Mouse (Mus musculus) CD4-positive, CD25-positive, alpha-beta regulatory T cell (primary cell): ENCODE data around the gene Tmed9. TPM values are rescaled to one million over a fixed set of nuclear protein-coding genes. Genes with fewer than 3 reads are reported as not detected.

Experiments used
- polyA plus RNA-seq: library from polyadenylated mRNA; unstranded; fragments of 100-300 nt; shearing (Covaris generic); gene quantifications from one replicate; pipeline ENCODE4 v1.2.1, GENCODE M21; 2017

The Tmed9 gene
- 293 TPM for polyA plus RNA-seq

DNA sequence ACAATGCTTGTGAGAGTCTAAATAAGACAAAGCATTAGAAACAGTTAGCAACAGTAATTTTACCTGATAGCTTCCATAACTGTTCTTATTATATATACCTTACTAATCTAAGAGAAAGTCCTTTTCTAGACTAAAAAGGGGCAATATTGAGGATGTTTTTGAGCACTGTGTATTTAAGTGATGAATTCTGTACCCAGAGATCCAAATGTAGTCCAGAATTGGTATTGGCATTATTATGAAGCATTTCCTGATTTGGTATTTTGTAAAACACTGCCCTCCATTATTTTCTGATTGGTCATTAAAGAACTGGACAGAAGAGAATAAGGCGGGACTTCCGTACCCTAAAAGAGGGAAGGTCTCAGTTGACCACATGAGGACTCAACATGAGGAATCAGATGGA is at the start of gene Tmed9:
TSS of gene Tmed9 (plus strand) at position 301 of the 400 bp plus-strand sequence.

DNA sequence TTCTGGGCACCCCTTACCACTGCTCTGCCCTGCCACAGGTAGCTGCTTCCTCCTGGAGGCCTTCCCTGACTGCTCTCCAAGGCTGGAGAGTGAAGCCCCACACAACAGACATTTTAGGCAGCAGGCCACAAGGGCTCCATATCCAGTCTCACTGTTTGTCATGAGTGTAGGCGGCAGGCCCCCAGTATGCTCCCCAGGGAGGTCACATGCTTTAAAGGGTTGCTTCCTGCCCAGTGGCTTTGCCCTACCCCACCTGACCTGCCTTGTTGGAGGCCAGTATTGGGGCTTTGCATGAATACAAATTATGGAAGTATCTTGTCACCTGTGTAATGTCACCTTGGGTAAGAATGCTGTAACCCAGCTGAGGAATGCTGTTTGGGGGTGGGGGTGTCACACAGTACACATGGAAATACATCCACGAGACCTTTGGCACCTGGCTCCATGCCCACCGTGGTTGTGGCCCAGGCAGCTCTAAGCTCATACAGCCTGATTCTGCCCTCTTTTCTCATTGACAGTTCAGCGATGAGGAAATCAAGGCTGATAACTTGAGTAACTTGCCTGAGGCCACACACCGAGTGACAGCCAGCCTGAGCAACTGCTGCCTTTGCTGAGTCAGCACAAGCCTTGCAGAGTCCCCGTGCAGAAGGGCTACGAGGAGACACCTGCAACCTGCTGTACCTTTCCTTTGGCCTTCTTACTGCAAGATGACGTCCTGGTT is 44.2 kb upstream of the Tmed9 start, which contains the start of gene Dok3:
TSS of gene Dok3 (minus strand) at position 99 of the 718 bp plus-strand sequence.

DNA sequence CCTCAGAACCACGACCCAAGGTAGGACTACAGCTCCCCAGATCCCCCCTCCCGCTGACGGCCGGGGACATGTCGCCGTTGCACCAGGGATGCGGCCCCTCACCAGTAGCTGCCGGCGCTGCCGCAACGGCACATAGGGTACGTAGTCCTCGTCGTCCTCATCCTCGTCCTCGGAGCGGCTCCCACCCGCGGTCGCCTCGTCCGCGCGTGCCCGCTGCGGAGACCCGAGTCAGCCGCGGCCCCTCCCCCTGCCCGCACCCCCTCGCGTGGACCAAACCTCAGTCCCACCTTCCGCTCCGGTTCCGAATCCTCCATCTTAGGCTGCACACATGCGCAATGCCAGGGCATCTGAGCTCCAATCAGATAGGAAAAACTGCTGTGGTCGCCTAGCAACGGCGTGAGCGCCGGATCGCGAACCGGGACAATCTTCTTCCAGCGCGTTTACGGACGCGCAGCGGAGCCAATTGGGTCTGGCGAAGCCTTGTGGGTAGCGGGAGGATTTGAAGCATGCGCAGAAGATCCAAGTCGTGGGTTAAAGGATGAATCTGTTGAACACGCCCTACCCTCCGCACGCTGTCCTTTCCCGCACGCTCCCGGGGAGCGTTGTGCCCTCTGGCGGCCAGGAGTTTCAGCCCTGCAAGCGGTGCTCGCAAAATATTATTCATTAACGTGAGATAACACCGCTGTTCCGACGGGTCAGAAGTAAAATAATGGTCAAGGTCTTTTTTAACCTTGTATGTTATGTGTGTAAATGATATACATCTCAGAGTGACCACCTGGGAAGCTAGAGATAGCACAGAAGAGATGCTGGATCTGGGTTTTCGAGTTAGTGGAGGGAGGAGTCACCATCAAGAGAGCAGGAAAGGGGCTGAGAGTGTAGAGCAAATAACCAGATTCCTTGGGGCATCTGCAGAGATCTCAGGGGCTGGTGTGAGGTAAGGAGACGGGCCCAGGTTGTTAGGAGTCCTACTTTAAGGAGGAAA is 37.0 kb upstream of the Tmed9 start, which contains the start of gene Ddx41:
TSS of gene Ddx41 (minus strand) at position 465 of the 982 bp plus-strand sequence.

DNA sequence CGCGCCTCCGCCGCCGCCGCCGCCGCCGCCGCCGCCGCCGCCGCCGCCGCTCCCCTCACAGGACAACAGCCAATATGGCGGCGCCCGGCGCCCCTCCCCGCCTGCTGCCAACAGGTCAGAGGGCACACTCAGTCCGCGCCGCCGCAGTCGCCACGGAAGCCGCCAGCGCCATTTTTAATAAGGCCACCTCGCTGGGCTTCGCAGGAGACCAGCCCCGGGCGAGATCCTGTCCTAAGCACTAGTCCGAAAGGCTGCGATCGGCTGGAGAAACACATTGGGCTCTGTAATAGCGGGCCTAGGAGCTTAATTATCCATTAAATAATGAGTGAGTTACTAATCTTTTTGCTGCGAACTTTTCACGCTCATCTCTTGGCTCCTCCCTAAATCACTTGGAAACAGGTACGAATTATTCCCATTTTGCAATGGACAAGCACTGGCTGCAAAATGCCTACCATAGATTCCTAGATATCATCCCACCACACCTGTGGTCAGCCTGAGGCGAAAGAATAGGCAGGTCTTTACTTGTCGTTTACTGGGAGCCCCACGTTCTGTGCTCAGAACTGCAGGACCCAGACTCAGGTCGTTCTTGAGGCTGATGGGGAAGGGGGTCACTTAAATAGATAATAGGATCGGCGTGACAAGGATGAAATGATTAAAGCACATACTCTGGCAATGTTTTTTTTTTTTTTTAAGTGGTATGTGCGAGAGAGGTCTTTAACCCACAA is 2.3 kb upstream of the Tmed9 start, which contains the start of gene Fam193b:
TSS of gene Fam193b (minus strand) at position 94 of the 725 bp plus-strand sequence.

DNA sequence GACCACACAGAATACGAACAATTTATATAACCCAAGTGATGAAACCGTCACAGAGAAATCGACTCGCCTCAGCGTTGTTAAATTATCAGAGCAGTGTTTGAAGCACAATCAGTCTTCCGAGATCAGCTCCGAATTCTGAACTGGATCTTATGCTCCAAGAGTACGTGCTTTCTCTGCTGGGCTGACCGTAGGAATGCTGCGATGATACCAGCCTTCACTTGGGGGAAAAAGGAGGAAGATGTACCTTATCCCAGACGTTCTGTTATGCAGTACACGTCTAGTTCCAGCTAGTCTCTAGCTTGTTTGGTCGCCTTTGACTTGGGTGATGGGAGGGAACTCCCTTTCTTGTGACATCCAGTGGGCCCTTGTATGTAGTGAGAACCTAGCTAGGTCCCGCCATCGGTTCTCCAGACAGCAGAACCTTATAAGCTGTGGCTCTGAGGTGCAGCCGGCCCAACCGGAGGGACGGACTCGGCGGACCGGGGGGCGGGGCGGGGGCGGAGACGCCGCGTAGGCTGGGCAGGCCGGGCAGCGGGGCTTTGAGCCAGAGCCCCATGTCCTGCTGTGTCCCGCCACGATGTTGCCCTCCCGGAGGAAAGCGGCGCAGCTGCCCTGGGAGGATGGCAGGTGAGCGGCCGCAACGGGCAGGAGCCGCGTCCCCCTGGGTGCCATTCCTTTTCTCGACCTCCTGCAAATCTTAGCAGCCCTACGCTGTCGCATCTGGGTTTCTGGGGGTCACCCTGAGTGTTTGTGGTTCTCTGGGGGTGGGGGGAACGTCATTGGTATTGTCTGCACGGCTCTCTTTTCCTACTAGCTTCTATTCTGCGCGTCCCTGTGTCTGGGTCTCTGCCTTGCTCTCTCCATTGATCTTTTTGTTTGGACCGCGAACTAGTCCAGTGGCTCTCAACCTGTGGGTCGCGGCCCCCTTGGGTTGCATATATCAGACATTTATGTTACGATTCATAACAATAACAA is 26.3 kb downstream of the Tmed9 start, which contains the start of gene B4galt7:
TSS of gene B4galt7 (plus strand) at position 331 of the 975 bp plus-strand sequence.

DNA sequence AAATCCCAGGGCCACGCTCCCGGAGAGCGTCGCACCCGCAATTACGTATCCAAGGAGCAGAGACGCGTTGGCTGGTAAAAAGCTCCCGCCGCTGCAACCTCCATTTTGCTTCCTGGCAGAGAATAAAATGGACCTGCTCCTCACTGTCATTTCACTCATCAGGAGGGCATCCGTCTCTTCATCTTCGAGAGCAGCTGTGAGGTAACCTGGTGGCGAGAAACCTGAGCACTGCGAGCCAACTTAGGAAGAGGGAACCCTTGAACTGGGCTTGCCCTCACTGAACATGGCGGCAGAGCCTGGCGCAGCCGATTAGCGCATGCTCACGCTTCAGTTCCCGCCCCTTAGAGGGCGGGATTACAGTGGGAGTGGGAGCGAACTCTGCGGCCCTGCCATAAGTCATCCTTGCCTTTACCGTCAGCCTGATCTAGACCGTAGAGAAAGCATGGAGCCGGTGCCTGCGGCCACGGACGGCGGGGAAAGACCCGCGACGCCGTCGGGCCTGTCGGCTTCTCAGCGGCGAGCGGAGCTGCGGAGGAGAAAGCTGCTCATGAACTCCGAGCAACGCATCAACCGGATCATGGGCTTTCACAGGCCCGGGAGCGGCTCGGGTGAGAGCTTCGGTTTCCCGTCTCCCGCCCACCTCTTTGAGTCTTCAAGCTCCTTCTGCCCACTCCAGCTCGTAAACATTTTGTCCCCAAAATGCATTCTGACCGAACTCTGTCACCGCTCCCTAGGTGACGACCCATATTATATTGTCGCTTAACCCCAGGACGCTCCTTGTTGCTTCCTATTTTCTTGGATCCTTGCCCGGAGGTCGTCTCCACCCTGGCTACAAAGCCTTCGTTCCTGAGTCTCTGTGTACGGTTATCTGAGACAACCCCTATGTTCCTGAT is 49.4 kb downstream of the Tmed9 start, which contains the start of gene Caml:
TSS of gene Caml (plus strand) at position 357 of the 893 bp plus-strand sequence.

DNA sequence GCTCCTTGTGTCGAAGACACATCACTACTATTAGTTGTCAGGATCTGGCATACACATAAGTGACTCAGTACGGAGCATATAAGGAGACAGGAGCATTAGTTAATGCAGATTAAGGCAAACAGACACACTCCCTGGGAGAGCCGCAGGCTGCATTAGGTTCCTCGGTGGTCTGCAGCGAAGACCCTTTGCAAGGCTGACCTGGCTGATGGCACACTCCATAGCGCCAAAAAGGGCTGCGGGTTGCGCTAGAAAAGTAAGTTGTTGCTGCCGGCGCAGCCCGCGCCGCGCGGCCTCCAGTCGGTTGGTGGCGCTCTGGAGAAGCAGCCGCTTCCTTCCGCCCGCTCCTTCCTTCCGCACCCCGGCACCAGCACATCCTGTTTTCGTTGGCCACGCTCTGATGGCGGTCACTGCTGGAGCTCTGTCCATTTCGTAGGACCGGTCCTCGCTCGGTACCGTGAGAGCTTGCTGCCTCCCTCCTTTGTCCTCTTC is 61.2 kb downstream of the Tmed9 start, which contains the start of gene Ddx46:
TSS of gene Ddx46 (plus strand) at position 389 of the 489 bp plus-strand sequence.

Other genes starting within 250 kb of the Tmed9 start
- 2.3 TPM for gene Mxd3, start 243.9 kb upstream of the Tmed9 start, polyA plus RNA-seq
- gene Lman2, start 210.9 kb upstream of the Tmed9 start, polyA plus RNA-seq = 143 TPM
- 153 TPM for gene Rgs14, start 204.0 kb upstream of the Tmed9 start, polyA plus RNA-seq
- not detected for gene Slc34a1, start 175.5 kb upstream of the Tmed9 start, polyA plus RNA-seq
- gene Pfn3, start 158.5 kb upstream of the Tmed9 start, polyA plus RNA-seq = not detected
- gene F12, start 146.9 kb upstream of the Tmed9 start, polyA plus RNA-seq = 0.26 TPM
- 367 TPM for gene Grk6, start 128.7 kb upstream of the Tmed9 start, polyA plus RNA-seq
- 3.3 TPM for gene Prr7, start 109.5 kb upstream of the Tmed9 start, polyA plus RNA-seq
- not detected for gene Dbn1, start 85.6 kb upstream of the Tmed9 start, polyA plus RNA-seq
- 8.8 TPM for gene Pdlim7, start 60.1 kb upstream of the Tmed9 start, polyA plus RNA-seq
- 1.6 TPM for gene Dok3, start 44.4 kb upstream of the Tmed9 start, polyA plus RNA-seq
- 85.3 TPM for gene Ddx41, start 37.1 kb upstream of the Tmed9 start, polyA plus RNA-seq
- gene Fam193b, start 2.6 kb upstream of the Tmed9 start, polyA plus RNA-seq = 69.3 TPM
- 54.6 TPM for gene B4galt7, start 26.2 kb downstream of the Tmed9 start, polyA plus RNA-seq
- gene Caml, start 49.3 kb downstream of the Tmed9 start, polyA plus RNA-seq = 37.0 TPM
- 68.7 TPM for gene Ddx46, start 61.3 kb downstream of the Tmed9 start, polyA plus RNA-seq
- 27.4 TPM for gene B230219D22Rik, start 119.4 kb downstream of the Tmed9 start, polyA plus RNA-seq
- gene Txndc15, start 140.9 kb downstream of the Tmed9 start, polyA plus RNA-seq = 62.1 TPM
- 68.8 TPM for gene Pcbd2, start 153.6 kb downstream of the Tmed9 start, polyA plus RNA-seq
- gene Catsper3, start 210.8 kb downstream of the Tmed9 start, polyA plus RNA-seq = not detected